Mouse (Mus musculus): ENCODE results near the gene Zbtb20.

The Zbtb20 gene

GRCm38 (mm10) chr16:43396849-43397628 lies 521.4 kb downstream of the Zbtb20 start:
- no peak for DNase-seq (ENCODE audit: low spot score)

DNA sequence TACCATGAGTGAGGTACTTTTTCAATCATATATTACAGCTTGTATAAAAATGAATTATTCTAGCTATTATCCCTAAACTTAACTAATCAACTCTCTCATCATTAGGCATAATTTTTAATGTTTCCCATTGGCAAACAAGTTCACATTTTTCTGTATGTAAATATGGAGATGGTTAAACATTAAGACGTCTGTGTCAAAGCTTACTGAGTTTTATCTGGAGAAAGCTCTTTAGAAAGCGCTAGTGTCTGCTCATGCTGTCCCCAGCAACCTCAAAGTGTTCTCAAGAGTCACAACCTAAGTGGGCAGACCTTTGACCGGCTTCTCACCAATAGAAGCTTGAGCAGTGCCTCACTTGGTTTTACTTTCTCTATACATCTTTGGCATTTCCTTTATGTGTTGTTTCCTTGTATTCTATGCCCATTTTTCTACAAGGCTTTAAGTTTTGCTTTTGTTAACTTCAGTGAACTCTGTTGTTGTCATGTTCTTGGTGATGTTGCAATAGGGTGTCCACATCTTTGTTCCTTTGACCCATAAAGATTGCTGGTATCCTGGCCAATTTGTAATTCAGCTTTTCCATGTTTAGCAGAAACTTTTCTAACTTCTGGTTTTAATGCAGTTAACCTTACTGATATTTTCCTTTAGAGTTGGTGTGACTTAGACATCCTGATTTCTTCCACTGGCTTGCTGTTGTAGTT lies 522.1 kb downstream of the Zbtb20 start:
- no peak for DNase-seq (ENCODE audit: low spot score)

- DNase-seq (ENCODE audit: low spot score), result no peak
Measured at GRCm38 (mm10) chr16:43399428-43399827, 523.7 kb downstream of the Zbtb20 start.

DNA sequence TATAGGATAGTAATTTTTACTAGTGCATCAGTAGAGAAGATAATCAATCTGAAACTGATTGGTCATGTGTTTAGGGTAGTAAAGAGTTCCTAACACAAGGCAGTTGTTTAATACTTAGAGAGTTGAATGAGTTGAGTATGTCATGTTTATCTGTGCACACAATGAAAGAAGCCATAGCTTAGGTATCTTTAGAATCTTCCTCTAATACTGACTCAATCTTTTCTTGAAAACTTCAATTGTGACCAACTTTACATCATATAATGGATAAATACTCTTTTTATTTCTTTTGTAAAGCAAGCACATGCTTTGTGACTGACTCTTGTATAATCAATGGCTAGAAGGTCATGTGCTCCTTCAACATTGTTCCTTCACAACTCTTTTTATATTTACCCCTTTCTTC lies 524.4 kb downstream of the Zbtb20 start:
- DNase-seq (ENCODE audit: low spot score), result no peak

DNA sequence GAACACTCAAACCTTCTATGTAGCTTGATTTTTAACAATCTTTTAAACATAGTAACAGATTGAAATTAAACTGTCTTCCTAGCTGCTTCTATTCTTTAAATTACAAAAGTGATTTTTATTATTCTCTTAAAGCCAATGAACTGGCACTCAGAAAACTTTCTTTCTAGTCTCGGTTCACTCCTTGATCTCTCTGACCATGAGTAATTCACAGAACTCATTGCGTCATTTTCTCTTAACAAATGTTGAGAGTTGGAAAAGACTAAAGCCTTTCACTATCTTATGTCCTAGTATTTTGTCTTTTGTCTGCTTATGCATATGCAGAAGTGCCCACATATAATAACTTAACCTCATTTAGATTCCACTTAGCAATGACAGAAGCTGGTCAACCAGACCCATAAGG lies 525.3 kb downstream of the Zbtb20 start:
- DNase-seq (ENCODE audit: low spot score), result no peak

GRCm38 (mm10) chr16:43402888-43403287 lies 527.2 kb downstream of the Zbtb20 start:
- no peak for DNase-seq (ENCODE audit: low spot score)

GRCm38 (mm10) chr16:43405089-43405488 lies 529.4 kb downstream of the Zbtb20 start:
- DNase-seq (ENCODE audit: low spot score), result no peak

GRCm38 (mm10) chr16:43407594-43408142 lies 532.0 kb downstream of the Zbtb20 start:
- no peak for DNase-seq (ENCODE audit: low spot score)

DNA sequence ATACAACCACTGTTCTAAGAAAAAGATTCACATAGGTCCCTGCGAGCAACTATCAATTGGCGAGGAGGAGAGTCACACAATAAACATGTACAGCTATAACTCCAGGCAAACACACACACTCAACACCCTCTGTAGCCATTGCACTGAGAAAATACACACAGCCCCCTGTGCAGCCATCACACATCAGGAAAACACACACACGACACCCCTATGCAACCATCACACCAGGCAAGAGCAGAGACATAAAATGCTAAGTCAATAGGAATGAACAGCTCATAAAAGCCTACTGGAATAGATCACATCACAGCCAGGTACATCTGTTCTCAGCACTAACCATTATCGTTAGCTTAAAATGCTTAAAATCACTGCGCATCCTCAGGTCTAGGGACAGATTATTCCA lies 532.9 kb downstream of the Zbtb20 start:
- DNase-seq (ENCODE audit: low spot score), result no peak

DNA sequence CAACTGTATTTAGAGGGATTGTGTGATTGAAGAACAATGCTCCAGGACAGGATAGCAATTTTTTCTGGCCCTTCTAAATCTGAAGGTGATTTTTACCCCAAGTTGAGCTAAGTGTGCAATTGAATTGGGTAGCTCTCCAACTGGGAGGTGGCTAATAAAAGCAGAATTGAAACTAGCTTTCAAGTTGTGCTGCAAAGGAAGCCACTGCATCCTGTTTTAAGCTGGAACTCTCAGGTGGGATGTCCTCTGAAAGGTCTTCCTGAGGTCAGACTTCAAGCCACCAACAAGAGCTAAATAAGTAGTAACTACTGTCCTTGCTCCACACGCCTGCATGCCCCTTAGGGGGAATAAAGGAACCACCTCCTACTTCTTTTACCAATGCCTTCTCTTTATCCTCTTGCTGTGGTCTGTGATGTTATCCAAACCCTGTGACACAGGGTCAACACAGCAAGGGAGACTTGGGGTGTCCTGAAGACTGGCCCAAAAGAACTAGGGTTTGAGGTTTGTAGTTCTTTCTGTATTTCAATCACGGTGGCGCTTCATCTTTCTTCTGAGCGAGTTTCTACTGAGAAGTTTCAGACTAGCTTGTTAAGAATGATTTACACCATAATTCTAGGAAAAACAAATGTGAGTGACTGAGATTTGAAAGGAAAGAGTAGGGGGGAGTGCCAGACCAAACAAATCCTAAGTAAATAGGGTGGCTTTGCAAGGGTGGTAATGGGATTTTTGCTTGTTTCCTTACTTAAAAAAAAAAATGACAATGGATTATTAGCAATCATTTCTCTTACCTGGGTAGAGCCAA lies 533.6 kb downstream of the Zbtb20 start:
- DNase-seq (ENCODE audit: low spot score), result no peak

- DNase-seq (ENCODE audit: low spot score), result no peak
Measured at GRCm38 (mm10) chr16:43409910-43410612, 534.4 kb downstream of the Zbtb20 start.

- DNase-seq (ENCODE audit: low spot score), result no peak
Measured at GRCm38 (mm10) chr16:43410613-43410974, 534.9 kb downstream of the Zbtb20 start.

GRCm38 (mm10) chr16:43415864-43416263 lies 540.2 kb downstream of the Zbtb20 start:
- DNase-seq (ENCODE audit: low spot score), result no peak

DNA sequence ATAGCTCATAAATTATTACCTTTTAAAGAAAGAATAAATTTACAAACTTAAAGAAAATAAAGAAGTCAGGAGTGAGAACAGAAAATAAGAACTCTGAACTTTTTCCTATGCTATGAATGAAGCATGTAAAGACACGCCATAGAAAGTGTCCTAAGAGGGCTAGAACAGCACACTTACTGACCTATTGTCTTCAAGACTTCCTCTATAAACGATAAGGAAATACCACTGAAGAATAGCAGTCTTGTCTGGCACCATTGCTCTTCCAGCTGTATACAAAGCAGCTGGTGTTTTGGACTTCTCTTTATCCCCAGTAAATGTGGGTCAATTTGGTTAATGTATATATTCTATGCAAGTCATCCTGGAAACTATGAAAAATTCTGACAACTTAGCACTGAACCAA lies 544.2 kb downstream of the Zbtb20 start:
- DNase-seq (ENCODE audit: low spot score), result no peak

DNA sequence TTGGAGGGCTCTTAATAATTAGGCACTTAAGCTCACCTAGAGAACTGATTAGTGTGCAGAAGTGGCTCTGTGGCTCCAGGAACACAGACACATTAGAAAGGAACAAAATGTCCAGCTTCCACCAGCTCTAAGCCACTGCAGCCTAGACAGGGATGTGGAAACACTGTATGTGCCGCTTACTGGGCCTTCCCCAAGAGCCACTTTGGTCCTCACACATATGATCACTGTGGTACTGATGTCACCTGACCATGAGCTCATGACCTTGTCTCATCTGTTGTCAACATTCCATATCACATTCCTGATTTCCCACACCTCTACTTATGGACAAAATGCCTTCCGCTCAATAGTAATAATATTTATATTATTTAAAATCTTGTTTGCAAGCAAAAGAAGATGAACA lies 553.3 kb downstream of the Zbtb20 start:
- DNase-seq (ENCODE audit: low spot score), result no peak

GRCm38 (mm10) chr16:43430030-43430429 lies 554.3 kb downstream of the Zbtb20 start:
- no peak for DNase-seq (ENCODE audit: low spot score)

DNA sequence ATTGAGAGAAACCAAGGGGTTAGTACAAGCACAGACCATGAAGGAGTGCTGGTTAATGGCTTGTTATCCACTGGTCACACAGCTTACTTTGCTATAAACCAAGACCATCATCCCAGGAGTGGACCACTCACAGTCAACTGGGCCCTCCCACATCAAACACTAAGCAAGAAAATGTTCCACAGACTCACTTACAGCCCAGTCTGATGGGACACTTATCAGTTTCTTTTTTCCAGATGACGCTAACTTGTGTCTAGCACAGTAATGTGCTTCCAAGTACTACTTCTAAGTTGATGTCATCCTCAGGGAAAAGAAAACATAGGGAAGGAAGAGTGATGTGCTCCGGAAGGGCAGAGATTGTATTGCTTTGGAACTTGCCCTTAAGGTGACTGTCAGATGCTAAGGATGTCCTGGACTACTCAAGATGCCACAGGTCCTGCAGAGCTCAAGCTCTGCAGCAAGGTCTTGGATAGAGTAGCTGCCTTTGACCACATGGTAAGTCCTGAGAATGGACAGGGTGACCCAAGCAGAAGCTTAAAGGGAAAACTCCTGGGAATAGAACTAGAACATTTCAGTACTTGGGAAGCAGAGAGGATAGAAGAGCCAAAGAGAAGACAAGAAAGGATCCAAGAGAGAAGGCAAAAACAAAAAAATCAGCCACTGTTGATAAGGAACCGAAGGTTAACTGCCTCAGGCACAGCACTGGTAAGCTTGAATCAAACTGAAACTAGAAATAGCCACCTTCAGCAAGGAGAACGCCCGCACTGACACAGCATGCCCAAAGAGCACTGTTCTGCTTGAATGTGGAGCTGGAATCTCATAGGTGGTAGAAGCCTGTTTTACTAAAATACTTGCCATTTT lies 556.1 kb downstream of the Zbtb20 start:
- no peak for DNase-seq (ENCODE audit: low spot score)

DNA sequence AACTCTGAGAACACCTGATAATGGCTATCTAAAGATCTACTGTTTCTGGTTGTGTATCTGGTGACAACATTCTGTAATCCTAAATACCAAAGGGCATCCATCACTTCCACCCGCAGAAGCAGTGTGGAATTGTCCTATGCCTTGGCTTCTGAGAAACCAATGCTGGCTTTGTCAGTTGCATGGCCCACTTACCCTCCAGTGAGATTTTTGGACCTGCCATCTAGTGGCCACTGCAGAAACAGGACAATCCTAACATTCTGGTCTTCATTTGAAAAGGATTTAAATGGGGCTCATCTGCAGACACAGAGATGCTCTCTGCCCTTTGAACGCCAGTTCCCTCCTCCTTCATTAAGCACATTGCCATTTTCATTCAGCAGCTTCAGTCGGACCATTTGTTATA lies 559.3 kb downstream of the Zbtb20 start:
- DNase-seq (ENCODE audit: low spot score), result no peak

GRCm38 (mm10) chr16:43438878-43439371 lies 563.2 kb downstream of the Zbtb20 start:
- no peak for DNase-seq (ENCODE audit: low spot score)

GRCm38 (mm10) chr16:43441392-43441791 lies 565.7 kb downstream of the Zbtb20 start:
- no peak for DNase-seq (ENCODE audit: low spot score)

- DNase-seq (ENCODE audit: low spot score), result no peak
Measured at GRCm38 (mm10) chr16:43443034-43443433, 567.4 kb downstream of the Zbtb20 start.
